Mouse (Mus musculus): ENCODE data around the gene Pard3. TPM values are rescaled to one million over a fixed set of nuclear protein-coding genes. Genes with fewer than 3 reads are reported as not detected.

Gene Pard3
- polyA plus RNA-seq, 1 experiment, result 13.2 TPM

- TF ChIP-seq POLR2A (IDR thresholded peaks at IDR 0.05; ENCODE audit: borderline replicate concordance, insufficient read depth, low read length), result no peak
- Histone ChIP-seq H3K27ac (ENCODE audit: insufficient read depth, low read length) (no peak overlapping the region), H3K4me3 (replicated peaks; ENCODE audit: insufficient read depth, low read depth, low read length) (no peak overlapping the region), H3K4me1 (ENCODE audit: control insufficient read depth, insufficient read depth, low read length) (no peaks in the 10 kb centered on the region), H3K27me3 (ENCODE audit: control insufficient read depth, insufficient read depth, low read length) (no peaks in the 10 kb centered on the region)
- no peak for DNase-seq
- WGBS, result 80% methylated on average over 4 of the region's 4 CpGs
Observed at GRCm38 (mm10) chr8:127525673-127526072, 462.0 kb downstream of the Pard3 start.

- TF ChIP-seq CTCF (IDR thresholded peaks at IDR 0.05; ENCODE audit: borderline replicate concordance, insufficient read depth, low read depth, low read length) (no peak), POLR2A (IDR thresholded peaks at IDR 0.05; ENCODE audit: borderline replicate concordance, insufficient read depth, low read length) (no peak)
- Histone ChIP-seq H3K4me1 (ENCODE audit: control insufficient read depth, insufficient read depth, low read length) (no peaks in the 10 kb centered on the region), H3K4me3 (replicated peaks; ENCODE audit: insufficient read depth, low read depth, low read length) (no peak overlapping the region), H3K27me3 (ENCODE audit: control insufficient read depth, insufficient read depth, low read length) (no peaks in the 10 kb centered on the region), H3K27ac (ENCODE audit: insufficient read depth, low read length) (no peak overlapping the region)
- no peak for DNase-seq
- 98% methylated on average over 2 of the region's 2 CpGs for WGBS
Observed at GRCm38 (mm10) chr8:127528315-127528714, 464.6 kb downstream of the Pard3 start.

GRCm38 (mm10) chr8:127529746-127530145 lies 466.1 kb downstream of the Pard3 start:
- no peak for DNase-seq
- Histone ChIP-seq H3K4me1 (ENCODE audit: control insufficient read depth, insufficient read depth, low read length) (no peaks in the 10 kb centered on the region), H3K27ac (ENCODE audit: insufficient read depth, low read length) (no peak overlapping the region), H3K27me3 (ENCODE audit: control insufficient read depth, insufficient read depth, low read length) (no peaks in the 10 kb centered on the region), H3K4me3 (replicated peaks; ENCODE audit: insufficient read depth, low read depth, low read length) (no peak overlapping the region)
- 57% methylated on average over 2 of the region's 2 CpGs for WGBS
- no peak for TF ChIP-seq CTCF (IDR thresholded peaks at IDR 0.05; ENCODE audit: borderline replicate concordance, insufficient read depth, low read depth, low read length)
- TF ChIP-seq POLR2A (IDR thresholded peaks at IDR 0.05; ENCODE audit: borderline replicate concordance, insufficient read depth, low read length), result no peak

- Histone ChIP-seq H3K27me3 (ENCODE audit: control insufficient read depth, insufficient read depth, low read length) (no peaks in the 10 kb centered on the region), H3K4me1 (ENCODE audit: control insufficient read depth, insufficient read depth, low read length) (no peaks in the 10 kb centered on the region), H3K4me3 (replicated peaks; ENCODE audit: insufficient read depth, low read depth, low read length) (no peak overlapping the region), H3K27ac (ENCODE audit: insufficient read depth, low read length) (no peak overlapping the region)
- no peak for TF ChIP-seq POLR2A (IDR thresholded peaks at IDR 0.05; ENCODE audit: borderline replicate concordance, insufficient read depth, low read length)
- no peak for TF ChIP-seq CTCF (IDR thresholded peaks at IDR 0.05; ENCODE audit: borderline replicate concordance, insufficient read depth, low read depth, low read length)
- WGBS, result 18% methylated on average over 3 of the region's 3 CpGs
- DNase-seq, result no peak
Observed at GRCm38 (mm10) chr8:127531866-127532265, 468.2 kb downstream of the Pard3 start.

GRCm38 (mm10) chr8:127534789-127535188 lies 471.1 kb downstream of the Pard3 start:
- H3K27me3 ChIP-seq (ENCODE audit: control insufficient read depth, insufficient read depth, low read length), result no peaks in the 10 kb centered on the region
- H3K4me3 ChIP-seq (replicated peaks; ENCODE audit: insufficient read depth, low read depth, low read length), result no peak overlapping the region
- no peak overlapping the region for H3K27ac ChIP-seq (ENCODE audit: insufficient read depth, low read length)
- H3K4me1 ChIP-seq (ENCODE audit: control insufficient read depth, insufficient read depth, low read length), result no peaks in the 10 kb centered on the region
- DNase-seq, result no peak
- TF ChIP-seq POLR2A (IDR thresholded peaks at IDR 0.05; ENCODE audit: borderline replicate concordance, insufficient read depth, low read length), result no peak
- TF ChIP-seq CTCF (IDR thresholded peaks at IDR 0.05; ENCODE audit: borderline replicate concordance, insufficient read depth, low read depth, low read length), result no peak
- 26% methylated on average over 3 of the region's 3 CpGs for WGBS

GRCm38 (mm10) chr8:127535192-127535845 lies 471.6 kb downstream of the Pard3 start:
- Histone ChIP-seq H3K27me3 (ENCODE audit: control insufficient read depth, insufficient read depth, low read length) (no peaks in the 10 kb centered on the region), H3K4me1 (ENCODE audit: control insufficient read depth, insufficient read depth, low read length) (no peaks in the 10 kb centered on the region), H3K27ac (ENCODE audit: insufficient read depth, low read length) (no peak overlapping the region), H3K4me3 (replicated peaks; ENCODE audit: insufficient read depth, low read depth, low read length) (no peak overlapping the region)
- 49% methylated on average over 8 of the region's 8 CpGs for WGBS
- TF ChIP-seq POLR2A (IDR thresholded peaks at IDR 0.05; ENCODE audit: borderline replicate concordance, insufficient read depth, low read length) (no peak), CTCF (IDR thresholded peaks at IDR 0.05; ENCODE audit: borderline replicate concordance, insufficient read depth, low read depth, low read length) (no peak)
- DNase-seq, result no peak

GRCm38 (mm10) chr8:127535846-127536220 lies 472.1 kb downstream of the Pard3 start:
- Histone ChIP-seq H3K27me3 (ENCODE audit: control insufficient read depth, insufficient read depth, low read length) (no peaks in the 10 kb centered on the region), H3K4me1 (ENCODE audit: control insufficient read depth, insufficient read depth, low read length) (no peaks in the 10 kb centered on the region), H3K4me3 (replicated peaks; ENCODE audit: insufficient read depth, low read depth, low read length) (no peak overlapping the region), H3K27ac (ENCODE audit: insufficient read depth, low read length) (no peak overlapping the region)
- 95% methylated on average over 1 of the region's 1 CpGs for WGBS
- no peak for TF ChIP-seq POLR2A (IDR thresholded peaks at IDR 0.05; ENCODE audit: borderline replicate concordance, insufficient read depth, low read length)
- no peak for TF ChIP-seq CTCF (IDR thresholded peaks at IDR 0.05; ENCODE audit: borderline replicate concordance, insufficient read depth, low read depth, low read length)
- no peak for DNase-seq

GRCm38 (mm10) chr8:127539803-127540202 lies 476.1 kb downstream of the Pard3 start:
- no peak for DNase-seq
- WGBS, result 93% methylated on average over 3 of the region's 3 CpGs
- no peak for TF ChIP-seq POLR2A (IDR thresholded peaks at IDR 0.05; ENCODE audit: borderline replicate concordance, insufficient read depth, low read length)
- TF ChIP-seq CTCF (IDR thresholded peaks at IDR 0.05; ENCODE audit: borderline replicate concordance, insufficient read depth, low read depth, low read length), result no peak
- Histone ChIP-seq H3K27ac (ENCODE audit: insufficient read depth, low read length) (no peak overlapping the region), H3K27me3 (ENCODE audit: control insufficient read depth, insufficient read depth, low read length) (no peaks in the 10 kb centered on the region), H3K4me1 (ENCODE audit: control insufficient read depth, insufficient read depth, low read length) (no peaks in the 10 kb centered on the region), H3K4me3 (replicated peaks; ENCODE audit: insufficient read depth, low read depth, low read length) (no peak overlapping the region)

All from cerebellum, adult 2 months (tissue).